Mouse (Mus musculus) E14TG2a.4 (cell line): ENCODE measurements around the gene Midn.

Experiments used
- CTCF ChIP-seq: conservative IDR thresholded peaks from 2 replicates; pipeline ENCODE4 v1.5.1; 2014; ENCODE audit warnings: low read length
- POU5F1 ChIP-seq: IDR thresholded peaks from 2 replicates; pipeline ENCODE4 v1.6.1; 2014; ENCODE audit warnings: low read length, borderline replicate concordance

- no peak for TF ChIP-seq CTCF
- TF ChIP-seq POU5F1 = no peak
Measured at GRCm38 (mm10) chr10:80190491-80191051, 42.5 kb downstream of the Midn start.
